ENCODE assay signal across 8 mouse cellular contexts in genomic region chr17:56040030-56040856, GRCm38 (mm10). TPM values are rescaled to one million over a fixed set of nuclear protein-coding genes. Genes with fewer than 3 reads are reported as not detected.
DNase-seq lines count a peak whose midpoint lies in the region; ATAC-seq and TF ChIP-seq lines count a peak whose summit lies in the region.

Gene Chaf1a (plus strand): TSS chr17:56040439.

- H3K27me3 ChIP-seq in G1E (ENCODE audit: insufficient read depth, low read length), result no peaks in the 10 kb centered on the region
- no peaks in the 10 kb centered on the region for H3K27me3 ChIP-seq in forebrain, embryonic 16.5 days (replicated peaks; ENCODE audit: control insufficient read depth, insufficient read depth, low read length)
- H3K27me3 ChIP-seq in lung, embryonic 14.5 days (ENCODE audit: insufficient read depth, low read length), result no peaks in the 10 kb centered on the region
- no peaks in the 10 kb centered on the region for H3K27me3 ChIP-seq in thymus, adult 2 months (ENCODE audit: control insufficient read depth, insufficient read depth, low read length)

- H3K27ac ChIP-seq in forebrain, embryonic 16.5 days (ENCODE audit: low read length), result peak within 1 kb of the TSS; percentile 24; the same call in 1 of the 2 replicates
- peak within 1 kb of the TSS; percentile 63 for H3K27ac ChIP-seq in layer of hippocampus, adult 2 months
- H3K27ac ChIP-seq in lung, embryonic 14.5 days (ENCODE audit: low read depth), result peak within 1 kb of the TSS; percentile 84
- no peak within 1 kb of the TSS for H3K27ac ChIP-seq in olfactory bulb, adult 2 months (ENCODE audit: insufficient read depth, low read depth, low read length)
- no peak within 1 kb of the TSS for H3K27ac ChIP-seq in thymus, adult 2 months (ENCODE audit: control insufficient read depth, insufficient read depth, low read length)

- peak; percentile 34; the same call in 1 of the 2 replicates for TF ChIP-seq POLR2A in olfactory bulb, adult 2 months (IDR thresholded peaks at IDR 0.05; ENCODE audit: insufficient read depth, low read depth, low read length)
- TF ChIP-seq POLR2A in thymus, adult 2 months (IDR thresholded peaks at IDR 0.05; ENCODE audit: control insufficient read depth, extremely low read depth, insufficient read depth, low read length, poor library complexity), result peak; percentile 61

- intact Hi-C loops in heart, postnatal 36 days (cut with DNase I), result loop anchor here (2.0 kb wide), 1 partner anchor 33 kb away; no protein-coding TSS in a partner anchor

- peak within 1 kb of the TSS; percentile 89 for H3K4me2 ChIP-seq in forebrain, embryonic 16.5 days (ENCODE audit: low read length)
- peak within 1 kb of the TSS; percentile 69 for H3K4me2 ChIP-seq in lung, embryonic 14.5 days

- peak within 1 kb of the TSS; percentile 69 for H3K9ac ChIP-seq in forebrain, embryonic 16.5 days (replicated peaks; ENCODE audit: low read depth, low read length)
- peak within 1 kb of the TSS; percentile 78 for H3K9ac ChIP-seq in lung, embryonic 14.5 days

- peaks cover 59% of the 10 kb centered on the region for H3K4me1 ChIP-seq in G1E (ENCODE audit: insufficient read depth, low read depth, low read length)
- H3K4me1 ChIP-seq in forebrain, embryonic 16.5 days (replicated peaks; ENCODE audit: control insufficient read depth, insufficient read depth, low read length), result peaks cover 24% of the 10 kb centered on the region
- peaks cover 11% of the 10 kb centered on the region for H3K4me1 ChIP-seq in lung, embryonic 14.5 days (ENCODE audit: insufficient read depth)
- H3K4me1 ChIP-seq in olfactory bulb, adult 2 months (ENCODE audit: control insufficient read depth, insufficient read depth, low read length), result peaks cover 7% of the 10 kb centered on the region
- peaks cover 11% of the 10 kb centered on the region for H3K4me1 ChIP-seq in thymus, adult 2 months (replicated peaks; ENCODE audit: control insufficient read depth, insufficient read depth, low read length)

- peak; percentile 82 for ATAC-seq in G1E (ENCODE audit: extremely low read depth, insufficient number of reproducible peaks, low FRiP score, poor library complexity, severe bottlenecking)
- ATAC-seq in forebrain, embryonic 16.5 days, result peak; percentile 89
- ATAC-seq in lung, embryonic 14.5 days (ENCODE audit: insufficient read depth), result peak; percentile 84

- peak within 1 kb of the TSS; percentile 77 for H3K4me3 ChIP-seq in G1E (ENCODE audit: low read depth, low read length)
- peak within 1 kb of the TSS; percentile 72 for H3K4me3 ChIP-seq in forebrain, embryonic 16.5 days (replicated peaks; ENCODE audit: low read length)
- peak within 1 kb of the TSS; percentile 69 for H3K4me3 ChIP-seq in layer of hippocampus, adult 2 months
- peak within 1 kb of the TSS; percentile 74 for H3K4me3 ChIP-seq in lung, embryonic 14.5 days (ENCODE audit: low read depth, low read length)
- peak within 1 kb of the TSS; percentile 54 for H3K4me3 ChIP-seq in olfactory bulb, adult 2 months (ENCODE audit: insufficient read depth, low read depth, low read length)
- H3K4me3 ChIP-seq in thymus, adult 2 months (ENCODE audit: control insufficient read depth, insufficient read depth, low read length), result peak within 1 kb of the TSS; percentile 52

- no peak for TF ChIP-seq CTCF in G1E (IDR thresholded peaks at IDR 0.05; ENCODE audit: low read depth, low read length)
- TF ChIP-seq CTCF in layer of hippocampus, adult 2 months (conservative IDR thresholded peaks at IDR 0.05), result no peak
- no peak for TF ChIP-seq CTCF in lung, embryonic 14.5 days (IDR thresholded peaks at IDR 0.05; ENCODE audit: low read depth)
- TF ChIP-seq CTCF in olfactory bulb, adult 2 months (IDR thresholded peaks at IDR 0.05; ENCODE audit: insufficient read depth, low read depth, low read length), result no peak
- TF ChIP-seq CTCF in thymus, adult 2 months (IDR thresholded peaks at IDR 0.05; ENCODE audit: borderline replicate concordance, control insufficient read depth, extremely low read depth, insufficient read depth, low read length, poor library complexity), result 0 out of 2 replicates have a peak, but pooled peaks have one; percentile 44

- DNase-seq in G1E (ENCODE audit: low spot score), result peak; percentile 97
- DNase-seq in cerebellum, adult 18-20 months, result peak; percentile 95 to 98
- DNase-seq in heart, postnatal 36 days, result peak; percentile 93 to 96
- DNase-seq in layer of hippocampus, adult 2 months (ENCODE audit: low spot score in 2 of 2), result peak; percentile 93 to 98
- DNase-seq in lung, embryonic 14.5 days, result peak; percentile 100
- DNase-seq in thymus, adult 2 months, result peak; percentile 97

- H3K36me3 ChIP-seq in G1E (replicated peaks), result peaks cover 35% of the 10 kb centered on the region
- H3K36me3 ChIP-seq in forebrain, embryonic 16.5 days (ENCODE audit: control insufficient read depth, insufficient read depth), result peaks cover 3% of the 10 kb centered on the region; the same call in 1 of the 2 replicates
- H3K36me3 ChIP-seq in lung, embryonic 14.5 days (ENCODE audit: insufficient read depth), result peaks cover 22% of the 10 kb centered on the region
- H3K36me3 ChIP-seq in thymus, adult 2 months (ENCODE audit: control insufficient read depth, insufficient read depth, low read length), result no peaks in the 10 kb centered on the region

- under 1% methylated on average over 68 of the region's 68 CpGs for WGBS in forebrain, embryonic 16.5 days
- WGBS in lung, embryonic 14.5 days, result under 1% methylated on average over 68 of the region's 68 CpGs
- WGBS in olfactory bulb, adult 2 months, result under 1% methylated on average over 68 of the region's 68 CpGs
- WGBS in thymus, adult 2 months, result under 1% methylated on average over 68 of the region's 68 CpGs

- H3K9me3 ChIP-seq in G1E (replicated peaks), result no peaks in the 10 kb centered on the region
- no peaks in the 10 kb centered on the region for H3K9me3 ChIP-seq in forebrain, embryonic 16.5 days (ENCODE audit: control insufficient read depth, low read length)
- H3K9me3 ChIP-seq in lung, embryonic 14.5 days (ENCODE audit: low read depth, low read length), result no peaks in the 10 kb centered on the region

RNA-seq across cellular contexts. Expression of gene Chaf1a, which starts in this region (rescaled TPM):
- total RNA-seq in G1E (2014; fragmentation: Nextera tagmentation) (31.2 and 32.9 TPM in 2 replicates), G1E (2017) (29.0 and 31.3 TPM in 2 replicates)
- polyA plus RNA-seq in G1E (2012), result 84.1 and 143 TPM in 2 replicates
- 10.6 and 12.6 TPM in 2 replicates for polyA plus RNA-seq in forebrain, embryonic 16.5 days (2015; fragmentation: Nextera tagmentation; extraction: Ambion mirVana)
- total RNA-seq in heart, postnatal 36 days (2021), result 1 to 10 TPM; 1.3 to 1.5 TPM
- total RNA-seq in layer of hippocampus, adult 2 months (2021), result 1 to 10 TPM; 2.7 to 3.3 TPM
- polyA plus RNA-seq in lung, embryonic 14.5 days (2014; fragmentation: Nextera tagmentation; extraction: Ambion mirVana), result 28.0 and 30.4 TPM in 2 replicates
- polyA plus RNA-seq in olfactory bulb, adult 2 months (2012; ENCODE audit: insufficient read depth, insufficient read length, low replicate concordance, missing spikeins), result not detected in 2 replicates
- polyA plus RNA-seq in thymus, adult 2 months (2012; rRNA removed), result 16.9 and 21.4 TPM in 2 replicates

Comparison
In these comparisons a context has a peak if more than half of its experiments do, and no peak if none do; other contexts are left out.
1. RNA of gene Chaf1a (total RNA-seq): 29.0 to 32.9 TPM in G1E; 2.7 to 3.3 TPM in layer of hippocampus, adult 2 months and 1.3 to 1.5 TPM in heart, postnatal 36 days; every median in the first group is over 4 times any median in the second.
2. RNA of gene Chaf1a (polyA plus RNA-seq): 84.1 to 143 TPM in G1E, 28.0 to 30.4 TPM in lung, embryonic 14.5 days, 16.9 to 21.4 TPM in thymus, adult 2 months and 10.6 to 12.6 TPM in forebrain, embryonic 16.5 days; not detected in olfactory bulb, adult 2 months; every median in the first group is over 10 times any median in the second.
3. H3K27ac ChIP-seq: peak in forebrain, embryonic 16.5 days (single experiment), layer of hippocampus, adult 2 months (single experiment) and lung, embryonic 14.5 days (single experiment); none in olfactory bulb, adult 2 months (single experiment) and thymus, adult 2 months (single experiment).
4. Peak in every context shown above with its lines, with median percentiles within 50 percentile points of each other: ATAC-seq, DNase-seq and H3K4me3 ChIP-seq.